Mouse (Mus musculus) lung, postnatal 0 days (tissue): ENCODE results near the gene Gm45015. TPM values are rescaled to one million over a fixed set of nuclear protein-coding genes. Genes with fewer than 3 reads are reported as not detected.

Source experiments
- ATAC-seq: fragments of 200-750 bp; cut with Nextera tagmentation; 2 replicates; pipeline ENCODE4 v1.8.0; 2017; ENCODE audit warnings: moderate library complexity
- DNase-seq: peaks from one replicate; pipeline ENCODE4 v3.0.0-alpha.2; 2016; ENCODE audit warnings: low spot score
- H3K27ac ChIP-seq: fragments of 300-500 bp; sonication (generic); 2 replicates; pipeline ENCODE4 v1.5.1; 2014; ENCODE audit warnings: antibody characterized with exemption, mild to moderate bottlenecking, low read length, mixed read lengths
- H3K27me3 ChIP-seq: fragments of 300-500 bp; sonication (generic); replicated peaks from 2 replicates; pipeline ENCODE4 v1.6.1; 2014; ENCODE audit warnings: low read length, mixed read lengths; ENCODE audit not compliant: insufficient read depth
- H3K36me3 ChIP-seq: fragments of 300-500 bp; sonication (generic); 2 replicates; pipeline ENCODE4 v1.6.1; 2014; ENCODE audit warnings: low read length, mixed read lengths; ENCODE audit not compliant: insufficient read depth
- H3K4me1 ChIP-seq: fragments of 300-500 bp; sonication (generic); 2 replicates; pipeline ENCODE4 v1.6.1; 2014; ENCODE audit warnings: antibody characterized with exemption, low read depth, low read length, mixed read lengths; ENCODE audit not compliant: insufficient read depth
- H3K4me2 ChIP-seq: fragments of 300-500 bp; sonication (generic); replicated peaks from 2 replicates; pipeline ENCODE4 v1.6.1; 2014; ENCODE audit warnings: low read depth, mild to moderate bottlenecking, low read length, moderate library complexity, mixed read lengths
- H3K4me3 ChIP-seq: fragments of 300-500 bp; sonication (generic); 2 replicates; pipeline ENCODE4 v1.5.1; 2014; ENCODE audit warnings: low read depth, low read length
- H3K9ac ChIP-seq: fragments of 300-500 bp; sonication (generic); replicated peaks from 2 replicates; pipeline ENCODE4 v1.6.1; 2014; ENCODE audit warnings: low read depth, mild to moderate bottlenecking
- H3K9me3 ChIP-seq: fragments of 300-500 bp; sonication (generic); 2 replicates; pipeline ENCODE4 v1.6.1; 2016; ENCODE audit warnings: low read length, mixed read lengths
- CTCF ChIP-seq: IDR thresholded peaks from 2 replicates; pipeline ENCODE4 v1.5.1; 2016; ENCODE audit warnings: antibody characterized with exemption, mild to moderate bottlenecking
- EP300 ChIP-seq: IDR thresholded peaks from 2 replicates; pipeline ENCODE4 v1.6.1; 2016; ENCODE audit warnings: antibody characterized with exemption, mild to moderate bottlenecking, control low read depth
- WGBS: fragments of 180-500 bp; shearing (Covaris S2); extraction: QIAGEN DNeasy Blood & Tissue Kit; methylation state at CpG from one replicate; pipeline ENCODE4 v1.1.7; 2014; 5-methylcytosine and 5-hydroxymethylcytosine counted together
- polyA plus RNA-seq: library from polyadenylated mRNA; unstranded; fragments of >200 nt; fragmentation: Nextera tagmentation; extraction: Ambion mirVana; gene quantifications from 2 replicates; pipeline ENCODE4 v1.2.1, GENCODE M21; 2015

The Gm45015 gene
- polyA plus RNA-seq, 1 experiment from 2014 or later: not detected

- H3K4me1 ChIP-seq: no peaks in the 10 kb centered on the region
- H3K4me3 ChIP-seq: no peak overlapping the region
- no peaks in the 10 kb centered on the region for H3K36me3 ChIP-seq
- no peaks in the 10 kb centered on the region for H3K9me3 ChIP-seq
- no peak for DNase-seq
- no peak for TF ChIP-seq CTCF
- TF ChIP-seq EP300: no peak
- H3K27ac ChIP-seq: no peak overlapping the region
- 62% methylated on average over 1 of the region's 1 CpGs for WGBS
- no peaks in the 10 kb centered on the region for H3K27me3 ChIP-seq
- H3K4me2 ChIP-seq: no peak overlapping the region
- H3K9ac ChIP-seq: no peak overlapping the region
- ATAC-seq: no peak
These were observed 7.2 kb upstream of the Gm45015 start for GRCm38 (mm10) chrX:73343802-73344201.

DNA sequence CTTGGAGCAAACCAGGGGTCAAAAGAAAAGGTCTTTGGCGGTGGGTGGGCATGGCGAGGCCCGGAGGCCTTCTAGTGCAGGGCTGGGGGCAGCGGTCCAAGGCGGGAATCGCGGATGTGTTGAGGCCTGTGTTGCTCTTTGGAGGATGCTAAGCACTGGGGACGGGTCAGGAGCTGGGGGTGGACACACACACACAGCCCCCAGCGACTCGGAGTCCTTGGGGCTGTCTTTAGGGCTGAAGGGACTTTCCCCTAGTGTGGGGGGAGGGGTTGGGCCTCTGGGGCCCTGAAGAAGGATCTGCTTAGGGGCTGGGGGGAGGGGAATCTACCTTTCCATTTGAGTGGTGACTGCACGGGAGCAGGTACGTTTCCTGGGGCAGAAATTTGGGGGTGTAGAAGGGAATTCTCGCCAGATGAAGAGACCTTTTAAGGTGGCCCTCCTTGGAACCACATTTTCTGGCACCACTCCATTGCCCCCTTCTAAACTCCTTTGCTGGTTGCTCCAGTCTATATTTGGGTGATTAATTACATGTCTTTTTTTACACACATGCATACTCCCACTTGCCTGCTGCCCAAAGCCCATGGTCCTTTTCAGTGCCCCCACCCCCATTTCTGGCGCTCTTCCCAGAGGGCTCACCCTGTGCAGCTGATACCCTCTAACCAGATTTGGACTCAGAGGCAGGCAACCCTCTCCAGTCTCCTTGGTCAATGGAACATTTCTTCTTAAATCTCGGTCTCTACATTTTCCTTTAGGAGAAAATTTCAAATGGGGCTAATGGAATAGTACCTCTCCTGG, 6.5 kb upstream of the Gm45015 start:
- TF ChIP-seq EP300 (no peak), CTCF (no peak)
- ATAC-seq (peak; percentile 23), DNase-seq (peak; percentile 13)
- 14% methylated on average over 14 of the region's 15 CpGs for WGBS
- Histone ChIP-seq H3K4me3 (peak overlapping the region; percentile 50), H3K4me1 (no peaks in the 10 kb centered on the region), H3K27me3 (no peaks in the 10 kb centered on the region), H3K4me2 (peak overlapping the region; percentile 53), H3K9ac (peak overlapping the region; percentile 52), H3K36me3 (no peaks in the 10 kb centered on the region), H3K27ac (peak overlapping the region; percentile 72), H3K9me3 (no peaks in the 10 kb centered on the region)

GRCm38 (mm10) chrX:73342483-73342895, 5.8 kb upstream of the Gm45015 start, which contains the start of gene Zfp275:
TSS of gene Zfp275 (plus strand) at chrX:73342621.
- H3K9me3 ChIP-seq: no peaks in the 10 kb centered on the region
- peak within 1 kb of the TSS; percentile 50 for H3K4me3 ChIP-seq
- DNase-seq: peak; percentile 80
- ATAC-seq: peak; percentile 98
- peak within 1 kb of the TSS; percentile 52 for H3K9ac ChIP-seq
- WGBS: 18% methylated on average over 36 of the region's 37 CpGs
- H3K27me3 ChIP-seq: no peaks in the 10 kb centered on the region
- peak within 1 kb of the TSS; percentile 72 for H3K27ac ChIP-seq
- TF ChIP-seq CTCF: no peak
- TF ChIP-seq EP300: no peak
- H3K4me2 ChIP-seq: peak within 1 kb of the TSS; percentile 53
- no peaks in the 10 kb centered on the region for H3K4me1 ChIP-seq
- H3K36me3 ChIP-seq: no peaks in the 10 kb centered on the region

GRCm38 (mm10) chrX:73342068-73342467, 5.4 kb upstream of the Gm45015 start:
- H3K4me3 ChIP-seq: peak overlapping the region; percentile 50
- H3K9me3 ChIP-seq: no peaks in the 10 kb centered on the region
- 29% methylated on average over 3 of the region's 3 CpGs for WGBS
- H3K27me3 ChIP-seq: no peaks in the 10 kb centered on the region
- H3K27ac ChIP-seq: no peak overlapping the region
- no peaks in the 10 kb centered on the region for H3K4me1 ChIP-seq
- no peaks in the 10 kb centered on the region for H3K36me3 ChIP-seq
- no peak for DNase-seq
- no peak for ATAC-seq
- H3K4me2 ChIP-seq: peak overlapping the region; percentile 53
- TF ChIP-seq CTCF (no peak), EP300 (no peak)
- H3K9ac ChIP-seq: no peak overlapping the region

- DNase-seq: no peak
- Histone ChIP-seq H3K27me3 (no peaks in the 10 kb centered on the region), H3K4me3 (no peak overlapping the region), H3K27ac (no peak overlapping the region), H3K36me3 (no peaks in the 10 kb centered on the region), H3K9me3 (no peaks in the 10 kb centered on the region), H3K4me2 (no peak overlapping the region), H3K4me1 (no peaks in the 10 kb centered on the region), H3K9ac (no peak overlapping the region)
- ATAC-seq: no peak
- 23% methylated on average over 1 of the region's 1 CpGs for WGBS
- no peak for TF ChIP-seq EP300
- TF ChIP-seq CTCF: no peak
These were observed 4.8 kb upstream of the Gm45015 start for GRCm38 (mm10) chrX:73341473-73341872.

DNA sequence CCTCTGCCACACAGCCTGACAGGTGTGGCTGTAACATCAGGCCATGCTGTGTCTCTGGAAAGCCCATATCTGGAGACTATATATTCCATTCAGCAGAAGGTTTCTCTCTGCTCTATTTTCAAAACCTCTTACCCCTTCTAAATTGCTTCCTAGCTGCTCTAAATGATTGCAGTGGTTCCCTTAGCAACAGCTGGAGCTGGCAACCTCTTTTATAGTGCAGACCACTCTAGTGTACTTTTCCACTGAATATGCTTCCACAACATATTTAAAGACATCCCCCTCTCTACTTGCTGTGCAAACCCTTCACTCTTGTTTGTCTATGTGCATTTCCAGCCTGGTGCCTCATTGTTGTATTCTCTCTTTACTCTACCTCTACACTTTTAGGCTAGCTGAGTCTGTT, 3.1 kb downstream of the Gm45015 start:
- Histone ChIP-seq H3K36me3 (no peaks in the 10 kb centered on the region), H3K4me2 (no peak overlapping the region), H3K4me1 (no peaks in the 10 kb centered on the region), H3K9me3 (no peaks in the 10 kb centered on the region), H3K4me3 (no peak overlapping the region), H3K9ac (no peak overlapping the region), H3K27me3 (no peaks in the 10 kb centered on the region), H3K27ac (no peak overlapping the region)
- TF ChIP-seq EP300 (no peak), CTCF (no peak)
- no peak for ATAC-seq
- no peak for DNase-seq

DNA sequence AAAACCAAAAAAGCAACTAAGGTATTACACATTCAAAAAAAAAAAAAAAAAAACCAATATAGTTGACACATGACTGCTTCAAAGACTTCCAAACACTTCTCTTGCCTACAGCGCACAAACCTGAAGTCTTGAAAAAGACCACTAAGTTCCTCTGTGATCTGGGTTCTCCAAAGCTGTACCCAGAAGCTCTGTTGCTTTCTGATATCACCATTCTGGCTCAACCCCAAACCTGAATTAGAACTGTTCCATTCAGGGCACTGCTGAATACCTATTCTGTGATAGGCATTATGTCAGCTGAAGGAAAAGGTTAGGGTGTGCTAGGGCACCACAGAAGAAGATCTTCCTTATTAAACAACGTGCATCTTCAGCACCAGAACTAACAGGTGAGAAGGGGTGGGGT, 9.4 kb downstream of the Gm45015 start:
- H3K4me2 ChIP-seq: no peak overlapping the region
- WGBS: 70% methylated on average over 2 of the region's 2 CpGs
- H3K36me3 ChIP-seq: no peaks in the 10 kb centered on the region
- H3K4me3 ChIP-seq: no peak overlapping the region
- TF ChIP-seq CTCF: no peak
- no peak for TF ChIP-seq EP300
- H3K27ac ChIP-seq: no peak overlapping the region
- no peak for ATAC-seq
- no peak for DNase-seq
- no peak overlapping the region for H3K9ac ChIP-seq
- no peaks in the 10 kb centered on the region for H3K9me3 ChIP-seq
- H3K27me3 ChIP-seq: no peaks in the 10 kb centered on the region
- no peaks in the 10 kb centered on the region for H3K4me1 ChIP-seq
